Mouse (Mus musculus) heart, adult 11 months (tissue): ENCODE results near the gene Speer2.

Experiments
- DNase-seq: peaks from one replicate; pipeline ENCODE4 v3.0.0; 2022

The Speer2 gene

GRCm38 (mm10) chr16:69863644-69864043, at the start of gene Speer2:
Gene Speer2, minus strand, starts transcription at chr16:69863744.
- DNase-seq = no peak

- no peak for DNase-seq
Measured at GRCm38 (mm10) chr16:69904303-69904702, 40.8 kb upstream of the Speer2 start.

- no peak for DNase-seq
Measured at GRCm38 (mm10) chr16:69880712-69881111, 17.2 kb upstream of the Speer2 start.

GRCm38 (mm10) chr16:69836628-69837027, 26.9 kb downstream of the Speer2 start:
- DNase-seq = peak; percentile 53

GRCm38 (mm10) chr16:69813652-69814051, 49.9 kb downstream of the Speer2 start:
- DNase-seq = no peak
